Mouse (Mus musculus): ENCODE data around the gene 1700010B08Rik. TPM values are rescaled to one million over a fixed set of nuclear protein-coding genes. Genes with fewer than 3 reads are reported as not detected.
"Not testable (repeated sequence)": the region's sequence is repeated elsewhere in the genome, so short reads cannot be mapped to it uniquely, and the experiment has no call there.

Gene 1700010B08Rik
- polyA plus RNA-seq (2016; fragmentation: Nextera tagmentation; extraction: Ambion mirVana) = not detected in 2 replicates

DNA sequence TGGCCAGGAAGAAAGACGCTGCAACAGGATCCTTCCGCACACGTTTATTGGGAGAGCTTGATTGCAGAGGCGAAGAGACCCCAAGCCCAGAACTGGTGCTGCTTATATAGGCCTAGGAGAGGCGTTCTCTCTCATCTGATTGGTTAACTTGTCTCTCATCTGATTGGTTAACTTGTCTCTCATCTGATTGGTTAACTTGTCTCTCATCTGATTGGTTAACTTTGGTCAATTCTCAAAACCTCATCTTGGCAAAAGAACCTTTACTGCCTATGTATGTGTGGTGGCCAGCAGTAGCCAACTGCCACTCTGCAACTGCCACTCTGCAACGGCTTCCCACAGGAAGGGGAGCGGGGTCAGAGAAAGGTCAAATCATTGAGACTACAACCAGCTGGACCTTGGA, at the start of gene 1700010B08Rik:
Gene 1700010B08Rik, plus strand, starts transcription at position 301 of the 400 bp plus-strand sequence.
- ATAC-seq (ENCODE audit: low FRiP score, low read depth); H3K27me3 ChIP-seq (replicated peaks); H3K4me3 ChIP-seq; H3K9me3 ChIP-seq; H3K4me2 ChIP-seq (replicated peaks); H3K36me3 ChIP-seq; H3K9ac ChIP-seq; H3K27ac ChIP-seq: not testable (repeated sequence)
- peaks cover 13% of the 10 kb centered on the region; the same call in 1 of the 2 replicates for H3K4me1 ChIP-seq
- WGBS = 85% methylated on average over 6 of the region's 7 CpGs

DNA sequence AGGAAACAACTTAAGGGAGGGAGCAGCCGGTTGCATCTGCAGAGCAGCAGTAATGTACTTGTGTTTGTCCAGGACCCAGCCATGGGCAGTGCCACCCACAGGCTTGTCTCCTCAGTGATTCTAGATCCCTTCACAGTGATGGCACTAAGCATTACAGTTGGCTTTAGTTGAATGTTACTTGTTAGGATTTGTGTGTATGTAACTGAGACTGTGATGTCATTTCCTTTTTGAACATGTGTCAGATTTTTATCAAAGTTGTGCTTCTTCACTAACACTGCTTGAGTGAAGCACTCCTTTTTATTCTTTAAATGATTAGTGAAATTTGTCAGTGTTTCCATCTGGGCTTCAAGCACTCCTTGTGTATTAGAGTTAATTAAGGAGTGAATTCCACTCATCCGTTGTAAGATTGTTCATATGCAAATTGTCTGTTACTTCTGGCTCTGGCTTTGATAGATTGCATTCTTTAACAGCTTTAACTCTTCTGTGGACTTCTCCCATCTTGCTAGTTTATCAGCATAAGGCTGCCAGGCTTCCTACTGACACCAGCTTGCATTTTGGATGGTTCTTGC, 46.8 kb upstream of the 1700010B08Rik start:
- ATAC-seq (ENCODE audit: low FRiP score, low read depth) = no peak
- H3K27me3 ChIP-seq (replicated peaks) = no peaks in the 10 kb centered on the region
- H3K4me2 ChIP-seq (replicated peaks) = no peak overlapping the region
- H3K27ac ChIP-seq = no peak overlapping the region
- H3K4me1 ChIP-seq = peaks cover 3% of the 10 kb centered on the region; the same call in 1 of the 2 replicates
- H3K9me3 ChIP-seq = no peaks in the 10 kb centered on the region
- H3K9ac ChIP-seq = no peak overlapping the region
- no peak overlapping the region for H3K4me3 ChIP-seq
- peaks cover 7% of the 10 kb centered on the region; the same call in 1 of the 2 replicates for H3K36me3 ChIP-seq
- WGBS = 60% methylated on average over 2 of the region's 2 CpGs

DNA sequence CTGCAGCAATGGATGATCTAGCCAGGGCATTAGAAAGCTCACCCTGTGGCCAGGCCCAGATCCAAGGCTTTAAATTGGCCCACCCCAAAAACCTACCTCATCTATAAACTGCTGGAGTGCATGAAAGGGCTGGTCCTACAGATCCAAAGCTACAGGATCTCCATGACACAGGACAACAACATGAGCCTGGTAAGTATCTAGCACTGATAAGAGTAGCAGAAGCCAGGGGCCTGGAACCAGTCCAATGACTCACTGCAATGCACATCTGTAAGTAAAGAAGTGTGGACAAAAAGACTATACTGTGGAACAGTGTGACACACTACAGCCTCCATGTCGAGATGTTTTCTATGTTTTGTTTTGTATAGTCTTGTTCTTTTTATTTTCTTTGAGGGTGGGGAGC, 45.7 kb upstream of the 1700010B08Rik start:
- WGBS = 92% methylated on average over 1 of the region's 1 CpGs
- H3K36me3 ChIP-seq = peaks cover 7% of the 10 kb centered on the region; the same call in 1 of the 2 replicates
- no peak overlapping the region for H3K4me2 ChIP-seq (replicated peaks)
- H3K9me3 ChIP-seq = no peaks in the 10 kb centered on the region
- no peaks in the 10 kb centered on the region for H3K27me3 ChIP-seq (replicated peaks)
- H3K27ac ChIP-seq = no peak overlapping the region
- H3K4me1 ChIP-seq = peaks cover 3% of the 10 kb centered on the region; the same call in 1 of the 2 replicates
- no peak overlapping the region for H3K9ac ChIP-seq
- no peak overlapping the region for H3K4me3 ChIP-seq
- ATAC-seq (ENCODE audit: low FRiP score, low read depth) = no peak

DNA sequence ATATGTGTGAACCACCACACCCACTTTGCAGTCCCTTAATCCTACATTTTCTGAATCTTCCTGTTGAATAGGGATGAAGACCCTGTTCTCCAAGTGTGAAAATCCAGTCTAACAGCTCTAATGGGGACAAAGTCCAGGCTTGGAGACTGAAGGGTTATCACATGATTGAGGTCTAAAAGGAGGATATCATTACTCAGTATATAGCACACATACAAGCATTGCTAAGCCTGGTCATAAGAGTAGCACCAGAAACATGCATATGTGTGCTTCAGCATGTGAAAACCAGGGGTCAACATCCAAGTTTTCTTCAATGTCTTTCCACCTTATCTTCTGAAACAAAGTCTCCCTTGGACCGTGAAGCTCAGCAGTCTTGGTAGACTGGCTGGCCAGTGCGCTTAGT, 40.6 kb upstream of the 1700010B08Rik start:
- no peak for ATAC-seq (ENCODE audit: low FRiP score, low read depth)
- no peak overlapping the region for H3K4me3 ChIP-seq
- 93% methylated on average over 2 of the region's 2 CpGs for WGBS

DNA sequence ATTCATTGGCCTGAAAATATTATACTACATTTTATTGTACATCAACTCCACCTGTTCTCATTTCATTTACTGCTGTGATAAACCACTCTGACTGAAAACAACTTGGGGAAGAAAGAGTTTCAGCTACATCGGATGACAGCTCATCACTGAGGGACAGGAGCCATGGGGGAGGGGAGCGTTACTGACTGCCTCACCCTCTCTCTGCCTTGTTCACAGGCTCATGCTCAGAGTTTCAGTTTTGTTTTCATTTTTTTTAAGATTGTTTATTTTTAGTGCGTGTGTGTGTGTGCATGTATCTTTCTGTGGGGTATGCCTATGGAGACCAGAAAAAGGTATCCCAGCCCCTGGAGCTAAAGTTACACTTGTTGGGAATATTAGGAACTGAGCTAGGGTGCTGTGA, 40.0 kb upstream of the 1700010B08Rik start:
- Histone ChIP-seq H3K9ac (no peak overlapping the region), H3K4me2 (replicated peaks) (no peak overlapping the region)

More for the DNA sequence above, 40.6 kb upstream of the 1700010B08Rik start:
- H3K36me3 ChIP-seq = peaks cover 1% of the 10 kb centered on the region
- H3K27ac ChIP-seq = no peak overlapping the region
- no peaks in the 10 kb centered on the region for H3K27me3 ChIP-seq (replicated peaks)
- H3K4me1 ChIP-seq = no peaks in the 10 kb centered on the region
- H3K9me3 ChIP-seq = no peaks in the 10 kb centered on the region
- H3K4me2 ChIP-seq (replicated peaks) = no peak overlapping the region
- H3K9ac ChIP-seq = no peak overlapping the region

DNA sequence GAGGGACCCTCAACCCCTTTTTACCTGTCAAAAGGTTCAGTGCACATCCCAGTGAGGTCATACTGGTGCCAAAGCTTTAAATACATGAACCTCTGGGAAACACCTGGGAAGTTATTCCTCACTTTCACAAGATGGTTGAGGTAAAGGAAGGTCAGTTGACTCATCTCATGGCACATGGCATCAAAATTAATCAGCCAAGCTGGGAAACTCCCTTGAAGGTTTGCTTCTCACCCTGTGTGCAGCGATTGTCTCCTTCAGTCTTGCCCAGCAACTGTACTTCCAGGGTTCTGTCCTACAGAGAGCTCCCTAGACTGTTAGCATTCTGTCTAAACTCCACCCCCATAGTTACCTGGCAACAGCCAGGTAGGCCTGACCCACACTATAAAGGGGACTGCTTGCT, 39.1 kb upstream of the 1700010B08Rik start:
- H3K4me2 ChIP-seq (replicated peaks) = no peak overlapping the region
- no peaks in the 10 kb centered on the region; the same call in 1 of the 2 replicates for H3K36me3 ChIP-seq
- no peak overlapping the region for H3K9ac ChIP-seq
- 78% methylated on average over 1 of the region's 1 CpGs for WGBS
- no peaks in the 10 kb centered on the region for H3K9me3 ChIP-seq
- H3K4me3 ChIP-seq = no peak overlapping the region
- no peak overlapping the region for H3K27ac ChIP-seq
- H3K27me3 ChIP-seq (replicated peaks) = no peaks in the 10 kb centered on the region
- H3K4me1 ChIP-seq = no peaks in the 10 kb centered on the region
- ATAC-seq (ENCODE audit: low FRiP score, low read depth) = no peak

More for the DNA sequence above, 40.0 kb upstream of the 1700010B08Rik start:
- WGBS = 84% methylated on average over 3 of the region's 3 CpGs
- H3K4me1 ChIP-seq = no peaks in the 10 kb centered on the region
- no peak for ATAC-seq (ENCODE audit: low FRiP score, low read depth)
- H3K27me3 ChIP-seq (replicated peaks) = no peaks in the 10 kb centered on the region
- H3K9me3 ChIP-seq = no peaks in the 10 kb centered on the region
- no peak overlapping the region for H3K4me3 ChIP-seq
- no peaks in the 10 kb centered on the region; the same call in none of the 2 replicates for H3K36me3 ChIP-seq
- H3K27ac ChIP-seq = no peak overlapping the region

DNA sequence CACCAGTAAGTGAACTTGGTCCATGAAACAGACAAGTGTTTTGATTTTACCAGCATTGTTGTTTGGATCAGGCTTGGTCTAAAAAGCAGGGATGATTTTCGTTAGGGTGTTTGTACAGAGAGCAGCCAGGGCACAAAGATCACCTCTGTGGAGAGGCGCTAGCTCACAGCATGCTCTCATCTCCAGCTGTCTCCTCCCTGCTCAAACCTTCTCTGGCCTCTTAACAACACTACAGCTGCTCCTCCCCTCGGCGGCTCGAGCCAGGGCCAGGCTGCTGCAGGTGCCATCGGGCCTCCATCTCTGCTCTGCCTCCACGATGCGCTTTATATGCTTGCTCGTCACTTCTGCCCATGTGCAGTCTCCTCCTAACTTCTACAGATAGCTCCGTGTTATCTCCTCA, 36.4 kb upstream of the 1700010B08Rik start:
- Histone ChIP-seq H3K4me1 (0 out of 2 replicates have a peak, but pooled peaks cover 10% of the 10 kb centered on the region), H3K9ac (no peak overlapping the region), H3K4me3 (no peak overlapping the region), H3K36me3 (no peaks in the 10 kb centered on the region; the same call in 1 of the 2 replicates), H3K27ac (no peak overlapping the region), H3K4me2 (replicated peaks) (no peak overlapping the region), H3K27me3 (replicated peaks) (no peaks in the 10 kb centered on the region), H3K9me3 (no peaks in the 10 kb centered on the region)
- ATAC-seq (ENCODE audit: low FRiP score, low read depth) = no peak
- WGBS = 30% methylated on average over 10 of the region's 10 CpGs

DNA sequence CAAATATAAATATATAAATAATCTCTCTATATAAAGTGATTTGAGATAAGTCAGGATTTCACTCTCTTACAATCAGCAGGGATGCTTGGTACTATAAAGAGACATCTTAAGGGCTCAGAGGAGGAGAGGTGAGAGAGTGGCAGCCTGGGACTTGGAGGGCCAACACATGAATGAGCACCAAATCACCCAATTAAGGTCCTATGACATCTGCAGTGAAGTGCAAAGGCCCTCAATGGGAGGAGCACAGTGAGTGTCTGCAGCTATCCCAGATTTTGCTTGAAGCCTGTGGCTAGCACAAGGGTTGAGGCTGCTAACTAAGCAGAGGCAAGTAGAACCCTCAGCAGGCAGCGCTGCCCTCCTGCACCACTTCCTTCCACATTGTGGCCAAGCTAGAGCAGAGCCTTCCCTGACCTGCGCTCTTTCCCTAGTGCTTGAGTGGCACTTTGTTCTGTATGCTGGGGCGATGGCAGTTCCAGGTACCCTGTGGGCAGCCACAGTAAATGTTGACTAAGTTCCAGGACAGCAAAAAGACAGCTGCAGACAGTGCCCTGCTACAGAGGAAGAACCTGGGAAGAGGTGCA, 33.3 kb upstream of the 1700010B08Rik start:
- no peak overlapping the region for H3K4me2 ChIP-seq (replicated peaks)
- 0 out of 2 replicates have a peak, but pooled peaks cover 10% of the 10 kb centered on the region for H3K4me1 ChIP-seq
- no peak for ATAC-seq (ENCODE audit: low FRiP score, low read depth)
- no peaks in the 10 kb centered on the region for H3K9me3 ChIP-seq
- WGBS = 97% methylated on average over 3 of the region's 3 CpGs
- H3K9ac ChIP-seq = no peak overlapping the region
- H3K27me3 ChIP-seq (replicated peaks) = no peaks in the 10 kb centered on the region
- H3K36me3 ChIP-seq = peaks cover 21% of the 10 kb centered on the region
- H3K27ac ChIP-seq = no peak overlapping the region
- no peak overlapping the region for H3K4me3 ChIP-seq

DNA sequence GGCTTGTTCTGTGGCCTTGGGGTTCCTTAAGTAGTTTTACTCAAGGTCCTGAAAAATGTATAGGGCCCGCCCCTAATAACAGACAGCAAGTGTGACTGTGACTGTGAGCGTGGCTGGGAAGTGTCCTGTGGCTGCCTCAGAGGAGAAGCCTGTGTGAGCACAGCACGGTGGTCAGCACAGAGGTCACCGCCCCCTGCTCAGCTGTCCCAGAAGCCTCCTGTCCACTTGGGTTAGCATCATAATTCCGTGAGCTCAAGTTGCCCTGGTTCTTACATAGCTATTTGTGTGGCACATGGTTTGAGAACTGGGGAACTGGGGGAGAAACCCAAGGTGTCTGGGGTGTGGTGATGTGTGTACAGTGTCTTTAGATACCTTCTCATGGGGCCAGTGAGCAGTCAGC, 31.9 kb upstream of the 1700010B08Rik start:
- Histone ChIP-seq H3K9ac (no peak overlapping the region), H3K27ac (no peak overlapping the region), H3K27me3 (replicated peaks) (no peaks in the 10 kb centered on the region), H3K36me3 (peaks cover 21% of the 10 kb centered on the region), H3K9me3 (no peaks in the 10 kb centered on the region), H3K4me3 (no peak overlapping the region), H3K4me1 (0 out of 2 replicates have a peak, but pooled peaks cover 10% of the 10 kb centered on the region), H3K4me2 (replicated peaks) (no peak overlapping the region)
- no peak for ATAC-seq (ENCODE audit: low FRiP score, low read depth)
- WGBS = 78% methylated on average over 5 of the region's 5 CpGs

DNA sequence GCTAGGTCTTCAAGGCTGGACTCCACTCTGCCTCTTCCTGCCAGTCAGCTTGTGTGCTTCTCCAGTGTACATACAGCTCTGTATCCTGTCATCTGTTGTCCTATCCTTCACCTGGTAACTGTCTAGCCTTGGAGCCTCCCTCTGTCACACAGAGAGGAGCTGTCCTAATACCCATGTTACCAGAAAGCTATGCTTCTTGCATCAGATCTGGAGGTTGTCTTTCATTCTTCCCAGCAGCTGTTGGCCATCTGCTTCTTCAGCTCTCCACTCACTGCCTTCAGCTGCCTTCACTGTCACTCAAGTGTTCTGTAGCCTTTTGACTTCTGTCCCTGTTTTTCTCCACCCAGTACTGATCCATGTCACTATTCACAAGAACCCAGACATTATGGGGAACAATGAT, 29.4 kb upstream of the 1700010B08Rik start:
- Histone ChIP-seq H3K4me3 (no peak overlapping the region), H3K36me3 (peaks cover 21% of the 10 kb centered on the region)

DNA sequence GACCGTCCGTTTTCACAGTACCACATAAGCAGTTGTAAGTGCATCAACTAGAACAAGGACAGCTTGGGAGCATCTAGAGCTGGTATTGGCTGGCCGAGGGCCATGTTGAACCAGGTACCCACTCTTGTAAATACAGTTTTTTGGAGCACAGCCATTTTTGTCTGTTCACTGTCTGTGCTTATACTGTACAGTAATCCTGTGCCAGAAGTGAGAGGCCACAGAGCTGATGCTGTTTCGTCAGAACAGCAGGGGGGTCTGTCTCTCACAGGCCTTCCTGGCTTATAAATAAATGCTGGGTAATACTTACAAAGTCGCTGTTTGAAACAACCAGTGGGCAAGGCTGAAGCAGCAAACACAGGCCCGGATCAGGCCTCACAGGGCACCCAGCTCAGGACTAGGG, 27.5 kb upstream of the 1700010B08Rik start:
- no peaks in the 10 kb centered on the region for H3K9me3 ChIP-seq
- no peak overlapping the region for H3K9ac ChIP-seq
- no peak for ATAC-seq (ENCODE audit: low FRiP score, low read depth)
- no peaks in the 10 kb centered on the region for H3K27me3 ChIP-seq (replicated peaks)
- 91% methylated on average over 6 of the region's 6 CpGs for WGBS
- peaks cover 33% of the 10 kb centered on the region for H3K36me3 ChIP-seq
- H3K4me3 ChIP-seq = no peak overlapping the region
- H3K4me2 ChIP-seq (replicated peaks) = no peak overlapping the region
- H3K27ac ChIP-seq = no peak overlapping the region
- 0 out of 2 replicates have a peak, but pooled peaks cover under 1% of the 10 kb centered on the region for H3K4me1 ChIP-seq

More for the DNA sequence above, 29.4 kb upstream of the 1700010B08Rik start:
- Histone ChIP-seq H3K4me1 (0 out of 2 replicates have a peak, but pooled peaks cover 10% of the 10 kb centered on the region), H3K9me3 (no peaks in the 10 kb centered on the region), H3K27ac (no peak overlapping the region), H3K4me2 (replicated peaks) (no peak overlapping the region), H3K9ac (no peak overlapping the region), H3K27me3 (replicated peaks) (no peaks in the 10 kb centered on the region)
- ATAC-seq (ENCODE audit: low FRiP score, low read depth) = no peak

DNA sequence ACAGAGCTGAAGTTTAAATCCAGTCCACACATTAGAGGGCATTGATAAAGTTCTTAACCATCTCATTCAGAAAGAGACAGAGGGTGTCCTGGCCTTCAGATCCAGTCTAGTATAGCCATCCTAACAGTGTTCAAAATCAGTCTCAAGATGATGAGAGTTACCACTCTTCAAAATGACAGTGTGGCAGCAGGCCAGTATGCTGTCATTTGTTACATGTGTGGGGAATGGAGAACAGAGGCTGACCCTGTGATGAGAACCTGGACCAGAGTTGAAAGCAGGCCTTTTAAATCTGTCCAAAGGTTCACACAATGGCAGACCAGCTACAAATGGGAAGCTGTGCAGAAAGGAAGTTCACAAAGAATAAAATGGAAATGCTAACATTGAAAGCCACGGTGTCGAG, 26.5 kb upstream of the 1700010B08Rik start:
- H3K4me2 ChIP-seq (replicated peaks) = no peak overlapping the region
- ATAC-seq (ENCODE audit: low FRiP score, low read depth) = no peak
- 88% methylated on average over 2 of the region's 2 CpGs for WGBS
- no peaks in the 10 kb centered on the region for H3K4me1 ChIP-seq
- no peak overlapping the region for H3K9ac ChIP-seq
- H3K27me3 ChIP-seq (replicated peaks) = no peaks in the 10 kb centered on the region
- no peak overlapping the region for H3K27ac ChIP-seq
- H3K4me3 ChIP-seq = no peak overlapping the region
- H3K36me3 ChIP-seq = peaks cover 42% of the 10 kb centered on the region
- no peaks in the 10 kb centered on the region for H3K9me3 ChIP-seq

Data from neural tube, embryonic 12.5 days (tissue).